Mouse (Mus musculus) C2C12 (cell line): ENCODE results near the gene Nsmce3.

Source experiments
- CTCF ChIP-seq: IDR thresholded peaks from one replicate; pipeline ENCODE4 v1.5.1; 2011; ENCODE audit not compliant: control insufficient read depth, insufficient read depth, insufficient read length
- MAX ChIP-seq: IDR thresholded peaks from one replicate; pipeline ENCODE4 v1.6.1; 2011; ENCODE audit warnings: mild to moderate bottlenecking, control low read depth

DNA sequence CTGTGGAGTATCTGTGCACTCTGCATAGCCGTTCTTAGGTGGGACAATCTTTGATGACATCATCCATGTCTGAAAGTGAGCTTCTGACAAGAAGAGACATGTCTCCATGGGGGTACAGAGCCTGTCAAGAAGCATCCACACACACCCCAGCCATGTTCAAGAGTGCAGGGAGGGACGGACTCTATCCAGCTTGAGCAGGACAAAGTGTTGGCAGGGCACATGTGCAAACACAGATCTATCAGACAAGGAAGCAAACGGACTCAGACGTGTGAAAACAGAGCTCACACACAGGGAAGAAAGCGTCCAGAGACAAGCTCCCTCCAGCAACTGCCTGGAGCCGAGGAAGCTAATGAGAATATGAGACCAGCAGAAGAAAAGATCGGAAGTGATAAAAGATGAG is 43.9 kb upstream of the Nsmce3 start:
- TF ChIP-seq MAX (no peak), CTCF (no peak)
